Mouse (Mus musculus) C2C12 (cell line): ENCODE data around the gene Rnf144a.

Source experiments
- CTCF ChIP-seq: IDR thresholded peaks from one replicate; pipeline ENCODE4 v1.5.1; 2011; ENCODE audit not compliant: control insufficient read depth, insufficient read depth, insufficient read length
- MYOG ChIP-seq: IDR thresholded peaks from one replicate; pipeline ENCODE4 v1.6.1; 2011; ENCODE audit not compliant: control insufficient read depth, insufficient read length; ENCODE audit errors: extremely low read depth
- USF1 ChIP-seq: IDR thresholded peaks from one replicate; pipeline ENCODE4 v1.6.1; 2011; ENCODE audit warnings: low read depth, mild to moderate bottlenecking, control low read depth, moderate library complexity

GRCm38 (mm10) chr12:26331048-26331447, 84.0 kb downstream of the Rnf144a start:
- TF ChIP-seq USF1 (no peak), CTCF (no peak), MYOG (no peak)
